7 mouse cellular contexts compared by ENCODE assay signal in genomic region chr4:45107066-45107465, GRCm38 (mm10). TPM values are rescaled to one million over a fixed set of nuclear protein-coding genes. Genes with fewer than 3 reads are reported as not detected.
DNase-seq lines count a peak whose midpoint lies in the region; ATAC-seq and TF ChIP-seq lines count a peak whose summit lies in the region.

No protein-coding gene starts in this region.

- DNase-seq in 416B (ENCODE audit: low read depth) (peak; percentile 36), CH12.LX (ENCODE audit: extremely low read depth) (no peak), adipocyte (ENCODE audit: low spot score) (no peak)
- peak; percentile 6 to 9 for DNase-seq in heart, postnatal 10 days
- no peak for DNase-seq in liver, embryonic 11.5 days (ENCODE audit: low spot score)
- DNase-seq in embryo, embryonic 10 days (ENCODE audit: low spot score), result no peak
- no peak for DNase-seq in cerebellum, postnatal 14 days

- no peak overlapping the region for H3K27ac ChIP-seq in CH12.LX (ENCODE audit: insufficient read depth, low read depth)
- H3K27ac ChIP-seq in liver, embryonic 11.5 days (ENCODE audit: low read depth, low read length), result no peak overlapping the region

- dilution Hi-C loops in CH12.LX (cut with MboI; ENCODE audit: extremely low pct_ligation_motif_present, extremely low pct_unique_long_range_greater_than_20kb, low sequenced_read_pairs), result no loop called here

- TF ChIP-seq CTCF in CH12.LX (conservative IDR thresholded peaks at IDR 0.05 in 1 of 2, IDR thresholded peaks at IDR 0.05 in 1 of 2; ENCODE audit: low read depth in 2 of 2, low read length in 2 of 2), result no peak

- intact Hi-C loops in heart, postnatal 10 days (cut with DNase I), result loop anchor here (5.0 kb wide), 1 partner anchor 90 kb away; the partner anchor contains the start of gene Polr1e

- in situ Hi-C loops in CH12.LX (cut with MboI; ENCODE audit: low pct_ligation_motif_present, low pct_unique_long_range_greater_than_20kb, low sequenced_read_pairs), result loop anchor here (5.0 to 10.0 kb wide), 2 partner anchors 170 to 298 kb away; partner anchors contain the start of gene Slc25a51

- TF ChIP-seq RAD21 in CH12.LX (IDR thresholded peaks at IDR 0.05; ENCODE audit: low read depth, low read length), result no peak

- peaks cover 26% of the 10 kb centered on the region for H3K79me2 ChIP-seq in CH12.LX (replicated peaks; ENCODE audit: control insufficient read depth, extremely low read depth, insufficient read depth, poor library complexity, severe bottlenecking)

- TF ChIP-seq EP300 in CH12.LX (IDR thresholded peaks at IDR 0.05; ENCODE audit: low read length), result no peak

- no peak for ATAC-seq in liver, embryonic 11.5 days (replicated peaks; ENCODE audit: low FRiP score)

- H3K4me1 ChIP-seq in CH12.LX (ENCODE audit: control insufficient read depth in 1 of 2, insufficient read depth in 2 of 2), result peaks cover 14 to 17% of the 10 kb centered on the region in 2 experiments
- H3K4me1 ChIP-seq in liver, embryonic 11.5 days (replicated peaks; ENCODE audit: control insufficient read depth, insufficient read depth, low read length), result peaks cover 4% of the 10 kb centered on the region; the same call in 1 of the 2 replicates

- no peaks in the 10 kb centered on the region for H3K9me3 ChIP-seq in CH12.LX (replicated peaks; ENCODE audit: low read length)
- H3K9me3 ChIP-seq in liver, embryonic 11.5 days (ENCODE audit: control insufficient read depth, low read length), result no peaks in the 10 kb centered on the region

- peak overlapping the region; percentile 63 for H3K4me2 ChIP-seq in CH12.LX (ENCODE audit: insufficient read depth, low read depth, poor library complexity, severe bottlenecking)
- peak overlapping the region; percentile 70 for H3K4me2 ChIP-seq in liver, embryonic 11.5 days

- TF ChIP-seq POLR2A in CH12.LX (IDR thresholded peaks at IDR 0.05; ENCODE audit: low read depth, low read length), result no peak

- 8% methylated on average over 4 of the region's 4 CpGs for WGBS in liver, embryonic 11.5 days

- no peaks in the 10 kb centered on the region for H3K27me3 ChIP-seq in CH12.LX (replicated peaks)
- H3K27me3 ChIP-seq in liver, embryonic 11.5 days (replicated peaks; ENCODE audit: control insufficient read depth, insufficient read depth, low read length), result no peaks in the 10 kb centered on the region

- peak overlapping the region; percentile 96 to 99 (median 98) for H3K4me3 ChIP-seq in CH12.LX (replicated peaks in 1 of 3; ENCODE audit: low read depth in 2 of 3, low read length in 2 of 3, poor library complexity in 1 of 3)
- peak overlapping the region; percentile 73 for H3K4me3 ChIP-seq in liver, embryonic 11.5 days (ENCODE audit: low read depth, low read length)

- peak overlapping the region; percentile 75 for H3K9ac ChIP-seq in CH12.LX (ENCODE audit: insufficient read depth, low read depth)
- H3K9ac ChIP-seq in liver, embryonic 11.5 days (ENCODE audit: low read depth, low read length), result peak overlapping the region; percentile 80

- H3K36me3 ChIP-seq in CH12.LX (replicated peaks in 1 of 2; ENCODE audit: control insufficient read depth in 1 of 2, insufficient read depth in 1 of 2, low read length in 1 of 2), result peaks cover 17 to 39% of the 10 kb centered on the region in 2 experiments
- peaks cover 12% of the 10 kb centered on the region; the same call in 1 of the 2 replicates for H3K36me3 ChIP-seq in liver, embryonic 11.5 days (ENCODE audit: control insufficient read depth, insufficient read depth, low read length)

TF ChIP-seq in CH12.LX, 34 proteins besides CTCF, POLR2A, EP300 and RAD21:
- TF ChIP-seq TCF12 (IDR thresholded peaks at IDR 0.05; ENCODE audit: low read depth, low read length) (no peak), IRF4 (IDR thresholded peaks at IDR 0.05; ENCODE audit: low read depth, low read length) (no peak), GABPA (IDR thresholded peaks at IDR 0.05; ENCODE audit: insufficient replicate concordance, low read depth, low read length) (no peak), CHD2 (IDR thresholded peaks at IDR 0.05; ENCODE audit: low read length) (no peak)

RNA-seq across cellular contexts. Expression of gene Tomm5, which starts 0.8 kb away (rescaled TPM):
- 313 and 458 TPM in 2 replicates for total RNA-seq in CH12.LX (2012; rRNA removed)
- total RNA-seq in CH12.LX (2014; rRNA removed), result 845 and 877 TPM in 2 replicates
- 321 and 339 TPM in 2 replicates for polyA plus RNA-seq in CH12.LX (2012; ENCODE audit: insufficient read length, low read depth)
- 100 to 1,000 TPM; 156 to 172 TPM for total RNA-seq in heart, postnatal 10 days (2021)
- 445 and 480 TPM in 2 replicates for polyA plus RNA-seq in liver, embryonic 11.5 days (2014; fragmentation: Nextera tagmentation; extraction: Ambion mirVana)

RNA-seq across cellular contexts. Expression of gene Fbxo10, which starts 22.7 kb away (rescaled TPM):
- 0.97 and 1.4 TPM in 2 replicates for total RNA-seq in CH12.LX (2012; rRNA removed)
- 0.39 and 0.49 TPM in 2 replicates for total RNA-seq in CH12.LX (2014; rRNA removed)
- polyA plus RNA-seq in CH12.LX (2012; ENCODE audit: insufficient read length, low read depth), result 0.64 and 0.71 TPM in 2 replicates
- 10 to 100 TPM; 15.3 to 19.7 TPM for total RNA-seq in heart, postnatal 10 days (2021)
- polyA plus RNA-seq in liver, embryonic 11.5 days (2014; fragmentation: Nextera tagmentation; extraction: Ambion mirVana), result 9.3 and 10.5 TPM in 2 replicates

Comparison
In these comparisons a context has a peak if more than half of its experiments do, and no peak if none do; other contexts are left out.
1. DNase-seq: peak in 416B (single experiment) and heart, postnatal 10 days (2 of 2); none in CH12.LX (single experiment), liver, embryonic 11.5 days (single experiment), adipocyte (single experiment), embryo, embryonic 10 days (single experiment) and cerebellum, postnatal 14 days (0 of 2).
2. RNA of gene Fbxo10, which starts 22.7 kb away (total RNA-seq): 15.3 to 19.7 TPM in heart, postnatal 10 days; 0.39 to 1.4 TPM in CH12.LX; every median in the first group is over 4 times any median in the second.